Mouse (Mus musculus): ENCODE data around the gene 3110018I06Rik. TPM values are rescaled to one million over a fixed set of nuclear protein-coding genes. Genes with fewer than 3 reads are reported as not detected.

The 3110018I06Rik gene
- polyA plus RNA-seq (2014; fragmentation: Illumina TruSeq; extraction: RNeasy Lipid Tissue Mini Kit (QIAGEN cat#74804); ENCODE audit: insufficient read depth, low read depth, low replicate concordance): not detected

GRCm38 (mm10) chr12:107488371-107488770, at the start of gene 3110018I06Rik:
TSS of gene 3110018I06Rik (plus strand) at chr12:107488632.

Measured in lung, adult 10 weeks (tissue).